Mouse (Mus musculus): ENCODE data around the gene Parp2.
A peak's percentile ranks its signal among the peaks of the same experiment; 100 is the strongest.
"Not testable (repeated sequence)": the region's sequence is repeated elsewhere in the genome, so short reads cannot be mapped to it uniquely, and the experiment has no call there.

Gene Parp2

GRCm38 (mm10) chr14:50826579-50826978, 18.9 kb downstream of the Parp2 start:
- DNase-seq (ENCODE audit: extremely low read depth, insufficient read length, low spot score) = no peak

- DNase-seq (ENCODE audit: extremely low read depth, insufficient read length, low spot score) = no peak
Observed at GRCm38 (mm10) chr14:50829878-50830277, 22.2 kb downstream of the Parp2 start.

- DNase-seq (ENCODE audit: extremely low read depth, insufficient read length, low spot score) = no peak
Observed at GRCm38 (mm10) chr14:50833964-50834363, 26.3 kb downstream of the Parp2 start.

GRCm38 (mm10) chr14:50834435-50834834, 26.8 kb downstream of the Parp2 start:
- no peak for DNase-seq (ENCODE audit: extremely low read depth, insufficient read length, low spot score)

- no peak for DNase-seq (ENCODE audit: extremely low read depth, insufficient read length, low spot score)
Observed at GRCm38 (mm10) chr14:50837236-50837635, 29.6 kb downstream of the Parp2 start.

- no peak for DNase-seq (ENCODE audit: extremely low read depth, insufficient read length, low spot score)
Observed at GRCm38 (mm10) chr14:50855788-50856187, 48.1 kb downstream of the Parp2 start.

- no peak for DNase-seq (ENCODE audit: extremely low read depth, insufficient read length, low spot score)
Observed at GRCm38 (mm10) chr14:50862641-50863040, 55.0 kb downstream of the Parp2 start.

- not testable (repeated sequence) for DNase-seq (ENCODE audit: extremely low read depth, insufficient read length, low spot score)
Observed at GRCm38 (mm10) chr14:50865005-50865404, 57.4 kb downstream of the Parp2 start.

- DNase-seq (ENCODE audit: extremely low read depth, insufficient read length, low spot score) = no peak
Observed at GRCm38 (mm10) chr14:50866966-50867365, 59.3 kb downstream of the Parp2 start.

- no peak for DNase-seq (ENCODE audit: extremely low read depth, insufficient read length, low spot score)
Observed at GRCm38 (mm10) chr14:50868211-50868610, 60.6 kb downstream of the Parp2 start.

GRCm38 (mm10) chr14:50868656-50869055, 61.0 kb downstream of the Parp2 start:
- no peak for DNase-seq (ENCODE audit: extremely low read depth, insufficient read length, low spot score)

GRCm38 (mm10) chr14:50869889-50870804, 62.5 kb downstream of the Parp2 start, which contains the start of gene Tep1:
Gene Tep1, minus strand, starts transcription at chr14:50870560.
- DNase-seq (ENCODE audit: extremely low read depth, insufficient read length, low spot score) = peak; percentile 87

- no peak for DNase-seq (ENCODE audit: extremely low read depth, insufficient read length, low spot score)
Observed at GRCm38 (mm10) chr14:50870805-50871143, 63.1 kb downstream of the Parp2 start.
